Mouse (Mus musculus) heart, embryonic 11.5 days (tissue): ENCODE results near the gene Gm13102. TPM values are rescaled to one million over a fixed set of nuclear protein-coding genes. Genes with fewer than 3 reads are reported as not detected.
"Not testable (repeated sequence)": the region's sequence is repeated elsewhere in the genome, so short reads cannot be mapped to it uniquely, and the experiment has no call there.

ENCODE experiments used
- ATAC-seq: fragments of 200-750 bp; cut with Nextera tagmentation; replicated peaks from 2 replicates; pipeline ENCODE4 v1.8.0; 2017; ENCODE audit warnings: moderate library complexity; ENCODE audit not compliant: insufficient number of reproducible peaks, low FRiP score, low TSS enrichment
- H3K27ac ChIP-seq: fragments of 300-500 bp; sonication (generic); 2 replicates; pipeline ENCODE4 v1.5.1; 2014; ENCODE audit warnings: mild to moderate bottlenecking, low read depth, low read length
- H3K27me3 ChIP-seq: fragments of 300-500 bp; sonication (generic); 2 replicates; pipeline ENCODE4 v1.6.1; 2014; ENCODE audit warnings: mild to moderate bottlenecking, low read length, mixed read lengths; ENCODE audit not compliant: control insufficient read depth, insufficient read depth
- H3K36me3 ChIP-seq: fragments of 300-500 bp; sonication (generic); 2 replicates; pipeline ENCODE4 v1.6.1; 2014; ENCODE audit warnings: mild to moderate bottlenecking, low read length, moderate library complexity, mixed read lengths; ENCODE audit not compliant: control insufficient read depth, insufficient read depth
- H3K4me1 ChIP-seq: fragments of 300-500 bp; sonication (generic); 2 replicates; pipeline ENCODE4 v1.6.1; 2014; ENCODE audit warnings: low read length; ENCODE audit not compliant: control insufficient read depth, insufficient read depth
- H3K4me2 ChIP-seq: fragments of 300-500 bp; sonication (generic); 2 replicates; pipeline ENCODE4 v1.6.1; 2014; ENCODE audit warnings: mild to moderate bottlenecking, moderate library complexity
- H3K4me3 ChIP-seq: fragments of 300-500 bp; sonication (generic); 2 replicates; pipeline ENCODE4 v1.5.1; 2014; ENCODE audit warnings: low read depth, low read length
- H3K9ac ChIP-seq: fragments of 300-500 bp; sonication (generic); 2 replicates; pipeline ENCODE4 v1.6.1; 2014; ENCODE audit warnings: mild to moderate bottlenecking, low read depth, low read length, moderate library complexity
- H3K9me3 ChIP-seq: fragments of 300-500 bp; sonication (generic); replicated peaks from 2 replicates; pipeline ENCODE4 v1.6.1; 2016; ENCODE audit warnings: low read length; ENCODE audit not compliant: control insufficient read depth
- WGBS: fragments of 180-500 bp; shearing (Covaris S2); extraction: QIAGEN DNeasy Blood & Tissue Kit; methylation state at CpG from one replicate; pipeline ENCODE4 v1.1.7; 2014; ENCODE audit not compliant: insufficient replicate concordance; 5-methylcytosine and 5-hydroxymethylcytosine counted together
- polyA plus RNA-seq: library from polyadenylated mRNA; unstranded; fragments of >200 nt; fragmentation: Nextera tagmentation; extraction: Ambion mirVana; gene quantifications from 2 replicates; pipeline ENCODE4 v1.2.1, GENCODE M21; 2014

The Gm13102 gene
- polyA plus RNA-seq = not detected in 2 replicates

DNA sequence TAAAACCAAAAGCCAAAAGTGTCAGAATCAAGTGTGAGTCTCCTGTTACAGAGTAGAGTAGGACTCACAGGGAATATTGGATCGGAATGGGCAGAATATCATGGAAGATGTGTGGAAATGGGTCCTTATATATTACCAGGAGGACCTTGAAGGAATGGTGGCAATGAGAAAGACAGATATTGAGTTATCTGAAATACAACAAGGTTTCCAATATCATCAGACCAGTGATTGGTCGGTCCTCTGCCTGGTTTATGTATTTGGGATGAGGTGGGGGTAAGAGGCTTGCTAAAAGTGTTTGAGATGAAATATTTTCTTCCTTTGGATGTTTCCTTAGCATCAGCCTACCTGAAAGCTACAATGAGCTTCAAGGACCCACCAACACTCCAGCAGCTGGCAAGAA lies at the start of gene Gm13102:
TSS of gene Gm13102 (plus strand) at position 301 of the 400 bp plus-strand sequence.
- not testable (repeated sequence) for ATAC-seq, H3K27ac ChIP-seq

DNA sequence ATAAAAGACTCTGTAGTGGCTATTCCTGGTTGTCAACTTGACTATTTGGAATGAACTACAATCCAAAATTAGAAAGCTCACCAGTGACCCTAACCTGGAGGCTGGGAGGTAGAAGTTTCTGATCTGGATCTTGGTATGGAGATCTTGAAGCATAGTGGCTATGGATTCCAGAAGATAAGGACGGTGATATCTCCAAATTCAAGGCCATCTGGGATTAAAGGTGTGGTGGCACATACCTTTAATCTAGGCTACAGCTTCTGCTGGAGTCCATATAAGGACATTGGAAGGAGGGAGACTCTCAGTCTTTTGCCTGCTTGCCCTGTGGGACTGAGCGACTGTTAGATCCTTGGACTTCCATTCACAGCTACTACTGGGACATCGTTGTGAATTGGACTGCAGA lies 47.4 kb upstream of the Gm13102 start, which contains the start of gene Pramel4:
TSS of gene Pramel4 (plus strand) at position 301 of the 400 bp plus-strand sequence.
- not testable (repeated sequence) for H3K36me3 ChIP-seq, H3K4me3 ChIP-seq, H3K9me3 ChIP-seq, H3K27me3 ChIP-seq, H3K9ac ChIP-seq, ATAC-seq, H3K27ac ChIP-seq, H3K4me2 ChIP-seq, H3K4me1 ChIP-seq
- WGBS = 83% methylated on average over 3 of the region's 3 CpGs

More for the DNA sequence above, at the start of gene Gm13102:
- H3K4me1 ChIP-seq, H3K9ac ChIP-seq, H3K9me3 ChIP-seq, H3K4me2 ChIP-seq, H3K36me3 ChIP-seq, H3K27me3 ChIP-seq, H3K4me3 ChIP-seq: not testable (repeated sequence)
- no CpG with 5 or more reads among the region's 2 CpGs for WGBS

Other genes with a start within 250 kb of the Gm13102 start
- not detected in 2 replicates for gene Pramef6, start 206.1 kb upstream of the Gm13102 start, polyA plus RNA-seq
- gene Pramef25, start 155.5 kb upstream of the Gm13102 start, polyA plus RNA-seq = not detected in 2 replicates
- gene Gm13101, start 139.5 kb upstream of the Gm13102 start, polyA plus RNA-seq = not detected in 2 replicates
- gene Pramef17, start 112.1 kb upstream of the Gm13102 start, polyA plus RNA-seq = not detected in 2 replicates
- gene Pramel4, start 47.3 kb upstream of the Gm13102 start, polyA plus RNA-seq = not detected in 2 replicates
- not detected in 2 replicates for gene Oog3, start 56.2 kb downstream of the Gm13102 start, polyA plus RNA-seq
- gene Oog2, start 84.2 kb downstream of the Gm13102 start, polyA plus RNA-seq = not detected in 2 replicates
- not detected in 2 replicates for gene C87977, start 106.8 kb downstream of the Gm13102 start, polyA plus RNA-seq
- not detected in 2 replicates for gene Pramel5, start 174.0 kb downstream of the Gm13102 start, polyA plus RNA-seq
- gene Gm13128, start 223.8 kb downstream of the Gm13102 start, polyA plus RNA-seq = not detected in 2 replicates